ENCODE assay signal across 8 mouse cellular contexts in genomic region chr6:122828086-122828485, GRCm38 (mm10). TPM values are rescaled to one million over a fixed set of nuclear protein-coding genes. Genes with fewer than 3 reads are reported as not detected.
DNase-seq lines count a peak whose midpoint lies in the region; ATAC-seq and TF ChIP-seq lines count a peak whose summit lies in the region.

No protein-coding gene starts in this region.

- H3K27ac ChIP-seq in testis, adult 2 months (ENCODE audit: control insufficient read depth, insufficient read depth, low read depth, low read length), result no peak overlapping the region
- no peak overlapping the region for H3K27ac ChIP-seq in midbrain, postnatal 0 days (ENCODE audit: low read depth, low read length)

- no peak overlapping the region for H3K4me3 ChIP-seq in testis, adult 2 months (ENCODE audit: control insufficient read depth, low read depth, low read length)
- H3K4me3 ChIP-seq in midbrain, postnatal 0 days (ENCODE audit: low read depth, low read length), result no peak overlapping the region

- no peaks in the 10 kb centered on the region for H3K9me3 ChIP-seq in midbrain, postnatal 0 days (ENCODE audit: low read length)

- peak; percentile 21; the same call in 1 of the 2 replicates for TF ChIP-seq CTCF in testis, adult 2 months (IDR thresholded peaks at IDR 0.05; ENCODE audit: control insufficient read depth, insufficient read depth, insufficient replicate concordance, low read depth, low read length)
- peak; percentile 58 for TF ChIP-seq CTCF in midbrain, postnatal 0 days (IDR thresholded peaks at IDR 0.05)

- no peaks in the 10 kb centered on the region for H3K27me3 ChIP-seq in testis, adult 2 months (ENCODE audit: control insufficient read depth, insufficient read depth, low read length)
- H3K27me3 ChIP-seq in midbrain, postnatal 0 days (ENCODE audit: insufficient read depth, low read length), result no peaks in the 10 kb centered on the region

- peak; percentile 25 for DNase-seq in gastrocnemius, postnatal 10 days
- DNase-seq in gastrocnemius, postnatal 4 days (ENCODE audit: low spot score in 2 of 2), result no peak
- DNase-seq in testis, postnatal 14 days (ENCODE audit: low spot score), result no peak
- DNase-seq in midbrain, postnatal 0 days (ENCODE audit: low spot score), result peak; percentile 24
- DNase-seq in frontal cortex, postnatal 14 days (ENCODE audit: low spot score in 2 of 2), result no peak
- DNase-seq in left cerebral cortex, postnatal 36 days (ENCODE audit: low spot score in 2 of 2), result no peak

- TF ChIP-seq POLR2A in testis, adult 2 months (IDR thresholded peaks at IDR 0.05; ENCODE audit: control insufficient read depth, low read depth, low read length), result no peak

- ATAC-seq in granulocyte monocyte progenitor cell, adult 5-6 weeks (replicated peaks; ENCODE audit: poor library complexity, severe bottlenecking), result peak; percentile 59
- ATAC-seq in midbrain, postnatal 0 days (ENCODE audit: low FRiP score), result no peak

- no peak overlapping the region for H3K4me2 ChIP-seq in midbrain, postnatal 0 days (ENCODE audit: low read depth, low read length, poor library complexity, severe bottlenecking)

- peaks cover 6% of the 10 kb centered on the region for H3K4me1 ChIP-seq in testis, adult 2 months (ENCODE audit: control insufficient read depth, insufficient read depth, low read length)
- no peaks in the 10 kb centered on the region for H3K4me1 ChIP-seq in midbrain, postnatal 0 days (ENCODE audit: insufficient read depth, low read length)

- intact Hi-C loops in left cerebral cortex, postnatal 36 days (cut with DNase I), result no loop called here

- 50% methylated on average over 13 of the region's 13 CpGs for WGBS in midbrain, postnatal 0 days

- H3K36me3 ChIP-seq in testis, adult 2 months (ENCODE audit: control insufficient read depth, insufficient read depth, low read length), result no peaks in the 10 kb centered on the region
- peaks cover 24% of the 10 kb centered on the region for H3K36me3 ChIP-seq in midbrain, postnatal 0 days (ENCODE audit: insufficient read depth, low read length)

- H3K9ac ChIP-seq in midbrain, postnatal 0 days (replicated peaks; ENCODE audit: low read length, poor library complexity, severe bottlenecking), result no peak overlapping the region

RNA-seq across cellular contexts. Expression of gene Foxj2, which starts 8.4 kb away (rescaled TPM):
- 10 to 100 TPM; 18.4 to 22.9 TPM for total RNA-seq in gastrocnemius, postnatal 10 days (2021)
- total RNA-seq in gastrocnemius, postnatal 4 days (2021), result 10 to 100 TPM; 22.4 to 25.4 TPM
- polyA plus RNA-seq in testis, adult 2 months (2012; rRNA removed), result 3.0 and 3.7 TPM in 2 replicates
- total RNA-seq in granulocyte monocyte progenitor cell, adult 5-6 weeks (2014; fragmentation: Nextera tagmentation), result 5.2 and 8.1 TPM in 2 replicates
- 1.6 and 3.5 TPM in 2 replicates for total RNA-seq in granulocyte monocyte progenitor cell, adult 5-6 weeks (2017)
- total RNA-seq in midbrain, postnatal 0 days (2014; rRNA removed), result 24.4 and 27.2 TPM in 2 replicates
- 8.6 and 8.8 TPM in 2 replicates for polyA plus RNA-seq in midbrain, postnatal 0 days (2015; fragmentation: Nextera tagmentation; extraction: Ambion mirVana)
- 10 to 100 TPM; 28.8 to 30.3 TPM for total RNA-seq in left cerebral cortex, postnatal 36 days (2021)

RNA-seq across cellular contexts. Expression of gene Slc2a3, which starts 26.6 kb away (rescaled TPM):
- total RNA-seq in gastrocnemius, postnatal 10 days (2021), result 1 to 10 TPM; 2.2 to 3.8 TPM
- 1 to 10 TPM; 2.7 to 4.8 TPM for total RNA-seq in gastrocnemius, postnatal 4 days (2021)
- 703 and 947 TPM in 2 replicates for polyA plus RNA-seq in testis, adult 2 months (2012; rRNA removed)
- total RNA-seq in granulocyte monocyte progenitor cell, adult 5-6 weeks (2014; fragmentation: Nextera tagmentation), result 4.7 and 6.5 TPM in 2 replicates
- 8.4 and 8.8 TPM in 2 replicates for total RNA-seq in granulocyte monocyte progenitor cell, adult 5-6 weeks (2017)
- 96.0 and 129 TPM in 2 replicates for total RNA-seq in midbrain, postnatal 0 days (2014; rRNA removed)
- polyA plus RNA-seq in midbrain, postnatal 0 days (2015; fragmentation: Nextera tagmentation; extraction: Ambion mirVana), result 48.4 and 50.1 TPM in 2 replicates
- 100 to 1,000 TPM; 125 to 138 TPM for total RNA-seq in left cerebral cortex, postnatal 36 days (2021)

RNA-seq across cellular contexts. Expression of gene C3ar1, which starts 27.9 kb away (rescaled TPM):
- 1 to 10 TPM; 1.7 to 2.6 TPM for total RNA-seq in gastrocnemius, postnatal 10 days (2021)
- 1 to 10 TPM; 4.7 TPM for total RNA-seq in gastrocnemius, postnatal 4 days (2021)
- polyA plus RNA-seq in testis, adult 2 months (2012; rRNA removed), result 0.60 and 0.67 TPM in 2 replicates
- total RNA-seq in granulocyte monocyte progenitor cell, adult 5-6 weeks (2014; fragmentation: Nextera tagmentation), result not detected in 2 replicates
- total RNA-seq in granulocyte monocyte progenitor cell, adult 5-6 weeks (2017), result 0.04 and 0.10 TPM in 2 replicates
- 1.8 and 2.0 TPM in 2 replicates for total RNA-seq in midbrain, postnatal 0 days (2014; rRNA removed)
- polyA plus RNA-seq in midbrain, postnatal 0 days (2015; fragmentation: Nextera tagmentation; extraction: Ambion mirVana), result 1.3 and 1.4 TPM in 2 replicates
- total RNA-seq in left cerebral cortex, postnatal 36 days (2021), result under 1 TPM; 0.64 to 0.88 TPM

RNA-seq across cellular contexts. Expression of gene Necap1, which starts 46.2 kb away (rescaled TPM):
- 10 to 100 TPM; 23.0 to 23.5 TPM for total RNA-seq in gastrocnemius, postnatal 10 days (2021)
- 10 to 100 TPM; 33.2 to 35.4 TPM for total RNA-seq in gastrocnemius, postnatal 4 days (2021)
- polyA plus RNA-seq in testis, adult 2 months (2012; rRNA removed), result 9.9 and 13.2 TPM in 2 replicates
- 24.8 and 26.1 TPM in 2 replicates for total RNA-seq in granulocyte monocyte progenitor cell, adult 5-6 weeks (2014; fragmentation: Nextera tagmentation)
- 14.3 and 25.7 TPM in 2 replicates for total RNA-seq in granulocyte monocyte progenitor cell, adult 5-6 weeks (2017)
- 145 and 146 TPM in 2 replicates for total RNA-seq in midbrain, postnatal 0 days (2014; rRNA removed)
- polyA plus RNA-seq in midbrain, postnatal 0 days (2015; fragmentation: Nextera tagmentation; extraction: Ambion mirVana), result 173 and 178 TPM in 2 replicates
- 100 to 1,000 TPM; 170 to 184 TPM for total RNA-seq in left cerebral cortex, postnatal 36 days (2021)

Comparison
In these comparisons a context has a peak if more than half of its experiments do, and no peak if none do; other contexts are left out.
1. DNase-seq: peak in gastrocnemius, postnatal 10 days (single experiment) and midbrain, postnatal 0 days (single experiment); none in gastrocnemius, postnatal 4 days (0 of 2), testis, postnatal 14 days (single experiment), frontal cortex, postnatal 14 days (0 of 2) and left cerebral cortex, postnatal 36 days (0 of 2).